Mouse (Mus musculus): ENCODE results near the gene Nes.

DNA sequence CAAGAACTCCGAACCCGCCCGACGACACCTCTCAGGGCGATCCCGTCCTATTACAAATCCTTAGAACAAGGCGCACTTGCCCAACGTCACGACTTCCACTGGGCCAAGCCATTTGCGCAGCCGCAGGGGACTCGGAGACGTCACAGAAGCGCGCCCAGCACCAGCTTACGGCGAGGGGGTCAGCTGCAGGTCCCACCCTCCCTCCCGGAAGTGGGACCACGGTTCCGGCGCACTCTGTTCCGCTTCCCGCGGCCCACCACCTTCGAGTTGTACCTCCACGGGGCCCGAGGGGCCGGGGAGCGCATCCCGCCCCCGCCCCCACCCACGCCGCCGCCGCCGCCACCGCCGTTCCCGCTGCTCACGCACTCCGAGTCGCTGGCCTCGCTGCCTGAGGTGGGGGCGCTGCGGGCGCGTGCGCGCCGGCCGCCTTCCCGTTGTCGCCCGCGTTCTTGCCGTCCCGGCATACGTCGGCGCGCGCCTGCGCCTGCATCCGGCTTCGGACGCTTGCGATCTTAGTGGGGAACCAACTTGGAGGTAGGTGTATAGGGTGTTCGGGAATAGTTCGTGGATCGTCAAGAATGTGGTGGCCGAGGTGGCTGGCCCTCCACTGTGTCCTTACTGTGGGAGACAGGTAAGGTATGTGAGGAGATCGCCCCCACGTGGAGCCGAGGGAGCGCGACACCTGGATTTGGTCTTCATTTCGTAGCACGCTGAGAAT is 40.6 kb upstream of the Nes start, which contains the start of the genes Isg20l2 and Rrnad1:
- TF ChIP-seq POLR2A (IDR thresholded peaks at IDR 0.05; ENCODE audit: control insufficient read depth, low read depth, low read length): peak; percentile 71
- peak; percentile 67; the same call in 1 of the 2 replicates for TF ChIP-seq CTCF (IDR thresholded peaks at IDR 0.05; ENCODE audit: control insufficient read depth, insufficient read depth, insufficient replicate concordance, low read depth, low read length)

Measured in testis, adult 2 months (tissue).